Mouse (Mus musculus): ENCODE results near the gene Cbx5.

- TF ChIP-seq CTCF (IDR thresholded peaks at IDR 0.05; ENCODE audit: low read depth) (no peak), EP300 (optimal IDR thresholded peaks at IDR 0.05) (no peak)
Observed at GRCm38 (mm10) chr15:103268903-103269302, 29.3 kb upstream of the Cbx5 start.

All from stomach, postnatal 0 days (tissue).